Mouse (Mus musculus) bone marrow macrophage, adult 2 months (primary cell): ENCODE data around the gene 0610010F05Rik.

Source experiments
- CTCF ChIP-seq: IDR thresholded peaks from 2 replicates; pipeline ENCODE4 v1.5.1; 2012; ENCODE audit warnings: low read depth, mild to moderate bottlenecking, low read length, moderate library complexity
- POLR2A ChIP-seq: IDR thresholded peaks from 2 replicates; pipeline ENCODE4 v1.6.1; 2012; ENCODE audit warnings: mild to moderate bottlenecking, low read depth, low read length, borderline replicate concordance

DNA sequence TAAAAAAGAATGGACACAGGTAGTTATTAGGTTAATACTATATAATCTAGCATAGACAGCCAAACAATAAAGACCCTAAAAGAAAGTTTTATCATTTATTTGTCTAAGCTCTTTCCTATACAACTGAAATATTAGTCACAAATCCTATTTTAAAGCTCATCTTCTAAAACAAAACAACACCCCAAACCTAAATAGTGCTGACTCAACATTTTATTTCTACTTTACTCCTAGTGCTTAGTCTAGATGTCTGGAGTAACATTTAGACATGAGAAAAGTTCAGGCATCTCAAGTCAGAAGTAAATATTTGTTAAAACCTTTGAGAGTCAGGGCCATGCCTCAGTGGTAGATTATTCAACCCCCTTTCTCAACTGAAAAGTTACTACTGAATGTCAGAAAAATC lies 14.0 kb upstream of the 0610010F05Rik start:
- TF ChIP-seq CTCF: no peak
- TF ChIP-seq POLR2A: no peak
